Mouse (Mus musculus) ES-Bruce4 (cell line): Measurements from ENCODE around the gene Btbd35f25.

Source experiments
- CTCF ChIP-seq: IDR thresholded peaks from one replicate; pipeline ENCODE4 v1.8.1; 2011; ENCODE audit warnings: low read depth, low read length
- EP300 ChIP-seq: IDR thresholded peaks from 2 replicates; pipeline ENCODE4 v1.6.1; 2011; ENCODE audit warnings: low read depth, low read length; ENCODE audit not compliant: insufficient read depth
- POLR2A ChIP-seq: IDR thresholded peaks from one replicate; pipeline ENCODE4 v1.8.1; 2011; ENCODE audit warnings: low read length; ENCODE audit not compliant: insufficient read depth

- TF ChIP-seq POLR2A (no peak), CTCF (no peak), EP300 (no peak)
Observed at GRCm38 (mm10) chrX:31736958-31737357, 20.0 kb upstream of the Btbd35f25 start.
